Mouse (Mus musculus) E14TG2a.4 (cell line): ENCODE measurements around the gene Asic5.

ENCODE experiments used
- CTCF ChIP-seq: conservative IDR thresholded peaks from 2 replicates; pipeline ENCODE4 v1.5.1; 2014; ENCODE audit warnings: low read length
- POU5F1 ChIP-seq: IDR thresholded peaks from 2 replicates; pipeline ENCODE4 v1.6.1; 2014; ENCODE audit warnings: low read length, borderline replicate concordance

GRCm38 (mm10) chr3:81964596-81964995, 17.5 kb upstream of the Asic5 start:
- TF ChIP-seq CTCF (no peak), POU5F1 (no peak)
